Mouse (Mus musculus) intestine, embryonic 14.5 days (tissue): Measurements from ENCODE around the gene Grrp1. TPM values are rescaled to one million over a fixed set of nuclear protein-coding genes. Genes with fewer than 3 reads are reported as not detected.
"Not testable (repeated sequence)": the region's sequence is repeated elsewhere in the genome, so short reads cannot be mapped to it uniquely, and the experiment has no call there.

Source experiments
- ATAC-seq: fragments of 200-750 bp; cut with Nextera tagmentation; replicated peaks from 2 replicates; pipeline ENCODE4 v1.8.0; 2017; ENCODE audit warnings: low read depth, moderate number of reproducible peaks, moderate TSS enrichment, moderate library complexity; ENCODE audit not compliant: low FRiP score, low TSS enrichment
- DNase-seq: peaks from one replicate; pipeline ENCODE4 v3.0.0-alpha.2; 2018; ENCODE audit warnings: low spot score
- H3K27ac ChIP-seq: fragments of 300-500 bp; sonication (generic); 2 replicates; pipeline ENCODE4 v1.5.1; 2014; ENCODE audit warnings: low read depth, mild to moderate bottlenecking, control low read depth
- H3K27me3 ChIP-seq: fragments of 300-500 bp; sonication (generic); replicated peaks from 2 replicates; pipeline ENCODE4 v1.6.1; 2014; ENCODE audit warnings: low read length, control low read depth; ENCODE audit not compliant: control insufficient read depth, insufficient read depth
- H3K36me3 ChIP-seq: fragments of 300-500 bp; sonication (generic); 2 replicates; pipeline ENCODE4 v1.6.1; 2014; ENCODE audit warnings: low read length, control low read depth; ENCODE audit not compliant: control insufficient read depth, insufficient read depth
- H3K4me1 ChIP-seq: fragments of 300-500 bp; sonication (generic); replicated peaks from 2 replicates; pipeline ENCODE4 v1.6.1; 2014; ENCODE audit warnings: low read length, control low read depth, mixed read lengths; ENCODE audit not compliant: control insufficient read depth, insufficient read depth
- H3K4me2 ChIP-seq: fragments of 300-500 bp; sonication (generic); 2 replicates; pipeline ENCODE4 v1.6.1; 2014; ENCODE audit warnings: low read length
- H3K4me3 ChIP-seq: fragments of 300-500 bp; sonication (generic); 2 replicates; pipeline ENCODE4 v1.5.1; 2014; ENCODE audit warnings: low read depth, low read length, control low read depth, mixed read lengths
- H3K9ac ChIP-seq: fragments of 300-500 bp; sonication (generic); 2 replicates; pipeline ENCODE4 v1.6.1; 2014; ENCODE audit warnings: mild to moderate bottlenecking, low read length
- H3K9me3 ChIP-seq: fragments of 300-500 bp; sonication (generic); 2 replicates; pipeline ENCODE4 v1.6.1; 2016; ENCODE audit warnings: low read length, control low read depth; ENCODE audit not compliant: control insufficient read depth
- WGBS: fragments of 180-500 bp; shearing (Covaris S2); extraction: QIAGEN DNeasy Blood & Tissue Kit; methylation state at CpG from one replicate; pipeline ENCODE4 v1.1.7; 2014; 5-methylcytosine and 5-hydroxymethylcytosine counted together
- polyA plus RNA-seq: library from polyadenylated mRNA; unstranded; fragments of >200 nt; fragmentation: Nextera tagmentation; extraction: Ambion mirVana; gene quantifications from 2 replicates; pipeline ENCODE4 v1.2.1, GENCODE M21; 2014

Grrp1 gene
- polyA plus RNA-seq, 1 experiment from 2014 or later: 4.5 TPM

GRCm38 (mm10) chr4:134273417-134274345, 19.8 kb upstream of the Grrp1 start:
- peak overlapping the region; percentile 27 for H3K4me3 ChIP-seq
- 0 out of 2 replicates have a peak overlapping the region, but pooled peaks have one; percentile 20 for H3K9ac ChIP-seq
- peak overlapping the region; percentile 39 for H3K4me2 ChIP-seq
- H3K36me3 ChIP-seq: peaks cover 29% of the 10 kb centered on the region
- 0 out of 2 replicates have a peak, but pooled peaks cover 3% of the 10 kb centered on the region for H3K4me1 ChIP-seq
- DNase-seq (peak; percentile 58), ATAC-seq (no peak)
- no peaks in the 10 kb centered on the region for H3K9me3 ChIP-seq
- H3K27ac ChIP-seq: peak overlapping the region; percentile 22; the same call in 1 of the 2 replicates
- no peaks in the 10 kb centered on the region for H3K27me3 ChIP-seq
- WGBS: 4% methylated on average over 14 of the region's 14 CpGs

GRCm38 (mm10) chr4:134272731-134273416, 19.0 kb upstream of the Grrp1 start:
- Histone ChIP-seq H3K27me3 (no peaks in the 10 kb centered on the region), H3K36me3 (peaks cover 21% of the 10 kb centered on the region), H3K4me1 (0 out of 2 replicates have a peak, but pooled peaks cover 3% of the 10 kb centered on the region), H3K4me3 (peak overlapping the region; percentile 27), H3K9me3 (no peaks in the 10 kb centered on the region), H3K9ac (0 out of 2 replicates have a peak overlapping the region, but pooled peaks have one; percentile 20), H3K27ac (0 out of 2 replicates have a peak overlapping the region, but pooled peaks have one; percentile 22), H3K4me2 (peak overlapping the region; percentile 39)
- peak; percentile 56 for DNase-seq
- no peak; the same call in 1 of the 2 replicates for ATAC-seq
- 20% methylated on average over 13 of the region's 13 CpGs for WGBS

GRCm38 (mm10) chr4:134271979-134272378, 18.1 kb upstream of the Grrp1 start:
- WGBS: 91% methylated on average over 7 of the region's 7 CpGs
- H3K4me1 ChIP-seq: 0 out of 2 replicates have a peak, but pooled peaks cover 3% of the 10 kb centered on the region
- ATAC-seq: no peak
- no peaks in the 10 kb centered on the region for H3K27me3 ChIP-seq
- H3K27ac ChIP-seq: no peak overlapping the region
- H3K9ac ChIP-seq: no peak overlapping the region
- peaks cover 12% of the 10 kb centered on the region; the same call in 1 of the 2 replicates for H3K36me3 ChIP-seq
- no peak overlapping the region for H3K4me3 ChIP-seq
- no peaks in the 10 kb centered on the region for H3K9me3 ChIP-seq
- H3K4me2 ChIP-seq: no peak overlapping the region
- no peak for DNase-seq

GRCm38 (mm10) chr4:134269622-134270021, 15.7 kb upstream of the Grrp1 start:
- DNase-seq, H3K4me2 ChIP-seq, H3K9me3 ChIP-seq, H3K4me3 ChIP-seq, ATAC-seq, H3K27me3 ChIP-seq, H3K9ac ChIP-seq, H3K4me1 ChIP-seq, H3K36me3 ChIP-seq, H3K27ac ChIP-seq: not testable (repeated sequence)

GRCm38 (mm10) chr4:134268102-134268655, 14.3 kb upstream of the Grrp1 start:
- no peak overlapping the region for H3K4me3 ChIP-seq
- no peaks in the 10 kb centered on the region for H3K9me3 ChIP-seq
- H3K9ac ChIP-seq: no peak overlapping the region
- H3K36me3 ChIP-seq: no peaks in the 10 kb centered on the region
- H3K4me1 ChIP-seq: 0 out of 2 replicates have a peak, but pooled peaks cover 3% of the 10 kb centered on the region
- H3K27me3 ChIP-seq: no peaks in the 10 kb centered on the region
- 79% methylated on average over 19 of the region's 19 CpGs for WGBS
- H3K27ac ChIP-seq: no peak overlapping the region
- H3K4me2 ChIP-seq: no peak overlapping the region
- ATAC-seq (no peak), DNase-seq (peak; percentile 50)

GRCm38 (mm10) chr4:134265860-134266585, 12.1 kb upstream of the Grrp1 start:
- Histone ChIP-seq H3K4me1 (no peaks in the 10 kb centered on the region), H3K4me2 (no peak overlapping the region), H3K36me3 (no peaks in the 10 kb centered on the region), H3K27me3 (no peaks in the 10 kb centered on the region), H3K4me3 (no peak overlapping the region), H3K27ac (no peak overlapping the region), H3K9me3 (no peaks in the 10 kb centered on the region), H3K9ac (no peak overlapping the region)
- 61% methylated on average over 9 of the region's 9 CpGs for WGBS
- DNase-seq (no peak), ATAC-seq (no peak)

GRCm38 (mm10) chr4:134263191-134263590, 9.3 kb upstream of the Grrp1 start:
- no peaks in the 10 kb centered on the region for H3K27me3 ChIP-seq
- no peak for ATAC-seq
- 31% methylated on average over 6 of the region's 6 CpGs for WGBS
- no peak overlapping the region for H3K27ac ChIP-seq
- no peak overlapping the region for H3K4me3 ChIP-seq
- no peak for DNase-seq
- H3K36me3 ChIP-seq: no peaks in the 10 kb centered on the region
- no peaks in the 10 kb centered on the region for H3K4me1 ChIP-seq
- H3K4me2 ChIP-seq: no peak overlapping the region
- H3K9ac ChIP-seq: no peak overlapping the region
- H3K9me3 ChIP-seq: no peaks in the 10 kb centered on the region

- Histone ChIP-seq H3K9ac (no peak overlapping the region), H3K27me3 (peaks cover 4% of the 10 kb centered on the region; the same call in 1 of the 2 replicates), H3K27ac (no peak overlapping the region), H3K4me3 (no peak overlapping the region), H3K36me3 (no peaks in the 10 kb centered on the region), H3K4me2 (no peak overlapping the region), H3K4me1 (peaks cover 22% of the 10 kb centered on the region), H3K9me3 (no peaks in the 10 kb centered on the region)
- ATAC-seq (no peak), DNase-seq (no peak)
- WGBS: 49% methylated on average over 11 of the region's 11 CpGs
Measured at GRCm38 (mm10) chr4:134258354-134258753, 4.4 kb upstream of the Grrp1 start.
